Mouse (Mus musculus) fat pad, adult 2 months (tissue): ENCODE results near the gene Cttnbp2.
"Not testable (repeated sequence)": the region's sequence is repeated elsewhere in the genome, so short reads cannot be mapped to it uniquely, and the experiment has no call there.

Experiments used
- DNase-seq: peaks from one replicate; pipeline ENCODE4 v3.0.0-alpha.2; 2011; ENCODE audit warnings: low read depth, low spot score; ENCODE audit errors: extremely low read depth

The Cttnbp2 gene

DNA sequence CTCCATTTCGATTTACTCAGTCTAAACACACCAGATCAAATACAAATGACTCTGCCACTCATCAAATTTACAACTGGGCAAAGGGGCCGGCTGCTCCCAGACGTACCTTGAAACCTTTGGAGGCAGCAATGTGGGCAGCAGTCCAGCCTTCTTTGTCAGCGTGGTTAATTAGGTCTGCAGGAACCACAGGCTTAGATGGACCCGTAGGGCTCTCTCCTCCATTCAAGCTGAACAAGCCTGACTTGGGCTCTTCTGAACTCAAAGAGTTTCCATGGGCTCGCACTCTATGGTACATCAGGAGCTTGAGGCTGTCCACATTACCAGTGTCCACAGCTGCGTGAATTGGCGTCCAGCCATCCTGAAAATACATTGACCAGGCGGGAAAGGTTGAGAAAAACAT is 94.0 kb downstream of the Cttnbp2 start:
- no peak for DNase-seq

DNA sequence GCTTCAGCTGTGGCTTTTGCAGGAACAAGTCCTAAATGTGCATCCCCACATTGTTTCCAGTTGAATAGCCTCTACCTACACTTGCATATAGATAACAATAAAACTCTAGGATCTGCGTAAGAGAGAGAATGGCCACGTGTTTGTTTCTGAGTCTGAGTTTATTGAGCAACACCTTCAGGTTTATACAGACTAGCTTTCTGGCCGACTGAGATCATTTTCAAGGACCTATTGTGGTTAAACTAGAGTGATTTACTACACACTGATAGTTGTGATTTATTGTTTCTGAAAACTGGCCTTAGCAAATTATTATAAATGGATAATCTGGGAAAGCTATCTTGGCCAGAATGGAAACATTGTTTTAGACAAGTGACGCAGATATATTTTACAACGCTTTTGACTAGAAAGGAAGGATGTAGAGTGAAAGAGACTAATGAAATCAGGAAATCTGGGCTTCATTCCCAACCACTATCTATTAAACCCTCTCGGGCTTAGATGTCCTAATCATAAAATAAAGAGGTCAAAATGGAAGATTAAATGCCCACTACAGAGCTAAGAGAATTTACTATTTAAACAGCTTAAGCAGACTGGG is 96.7 kb downstream of the Cttnbp2 start:
- DNase-seq: no peak

DNA sequence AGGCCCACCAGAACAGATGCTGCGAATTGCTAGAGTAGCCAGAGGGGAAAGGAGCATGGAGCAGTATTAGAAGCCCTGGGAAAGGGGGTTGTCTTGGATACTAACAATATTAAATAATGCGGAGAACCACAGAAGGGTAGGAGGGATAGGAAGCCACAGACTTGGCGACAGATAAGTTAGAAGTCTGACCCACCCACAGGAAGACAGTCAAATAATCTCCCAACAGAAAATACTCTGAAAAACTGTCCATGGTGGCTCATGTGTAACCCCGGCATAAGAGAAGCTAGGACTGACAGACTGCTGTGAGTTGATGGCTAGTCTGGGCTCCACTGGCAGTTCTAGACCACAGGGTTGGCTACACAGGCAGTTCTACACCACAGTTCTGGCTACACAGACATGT is 98.7 kb downstream of the Cttnbp2 start:
- DNase-seq: no peak

DNA sequence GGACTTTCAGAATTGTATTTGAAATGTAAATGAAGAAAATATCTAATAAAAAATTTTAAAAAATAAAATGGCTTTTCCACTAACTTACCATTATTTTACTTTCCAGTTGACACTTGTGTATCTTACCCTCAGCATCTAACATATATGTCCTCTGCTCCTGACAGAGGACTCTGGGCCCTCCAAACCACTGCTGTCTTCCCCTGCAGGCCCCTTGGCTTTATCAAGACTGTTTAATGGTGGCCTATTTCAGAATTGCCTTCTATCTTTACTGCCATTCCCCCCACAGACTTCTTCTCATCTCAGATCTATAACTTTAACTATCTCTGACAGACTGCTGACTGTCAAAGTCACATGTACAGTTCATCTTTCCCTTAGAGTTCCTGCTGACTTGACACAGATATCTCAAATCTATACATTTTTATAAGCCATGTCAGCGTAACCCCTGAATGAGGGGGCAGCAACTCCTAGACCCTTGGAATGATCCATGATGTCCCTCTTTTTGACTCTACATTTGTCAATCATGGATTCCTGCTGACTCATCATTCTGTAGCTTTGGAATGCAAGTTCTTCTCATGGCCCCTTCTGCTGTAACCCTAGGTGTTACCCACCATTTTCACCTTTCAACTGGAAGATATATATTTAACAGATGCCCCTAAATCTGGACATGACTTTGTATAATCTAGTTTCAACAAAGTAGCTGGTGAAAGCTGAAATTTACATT is 103.0 kb downstream of the Cttnbp2 start:
- DNase-seq: no peak

DNA sequence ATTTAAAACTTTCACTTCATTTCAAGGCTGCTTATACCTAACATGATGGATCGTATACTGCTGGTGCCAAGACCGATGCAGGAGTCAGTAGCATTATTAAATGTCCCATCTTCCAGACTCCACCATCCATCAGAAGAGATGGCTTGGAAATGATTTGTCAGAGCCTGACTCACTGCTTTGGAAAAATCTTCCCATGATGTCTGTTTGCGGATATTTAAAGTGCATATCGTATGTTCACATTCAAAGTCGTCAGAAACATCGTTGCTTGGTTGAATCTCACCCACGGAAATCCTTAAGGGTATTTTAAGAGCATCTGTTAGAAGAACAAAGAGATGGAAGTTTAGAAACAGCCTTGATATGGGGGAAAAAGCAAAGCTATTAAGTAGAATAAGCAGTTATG is 106.2 kb downstream of the Cttnbp2 start:
- no peak for DNase-seq

DNA sequence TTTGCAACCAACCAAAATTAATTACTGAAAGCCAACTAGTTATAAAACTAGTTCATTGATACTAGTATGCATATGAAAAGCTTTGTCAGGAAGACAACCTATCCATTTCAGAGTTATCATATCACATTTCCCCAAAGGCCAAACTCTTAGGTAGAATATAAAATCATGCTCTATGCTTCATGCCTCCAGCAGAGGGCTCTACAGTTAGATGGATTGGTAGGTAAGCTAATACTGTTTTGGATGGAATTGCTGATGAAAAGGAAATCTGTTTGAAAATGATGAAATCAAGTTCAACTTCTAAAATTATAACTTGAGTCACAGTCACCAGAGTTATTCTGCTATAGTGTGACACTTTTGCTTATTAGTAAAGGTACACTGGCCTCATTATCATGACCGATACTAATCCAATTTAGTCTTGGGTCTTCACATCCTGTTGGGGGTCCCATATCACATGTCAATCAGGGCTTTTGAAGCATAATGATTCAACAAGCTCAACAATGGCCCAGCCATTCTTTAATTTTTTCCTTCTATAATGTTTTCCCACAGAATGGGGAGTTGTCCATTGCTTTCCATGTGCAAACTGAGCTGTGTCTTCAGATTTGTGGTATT is 113.5 kb downstream of the Cttnbp2 start:
- no peak for DNase-seq

DNA sequence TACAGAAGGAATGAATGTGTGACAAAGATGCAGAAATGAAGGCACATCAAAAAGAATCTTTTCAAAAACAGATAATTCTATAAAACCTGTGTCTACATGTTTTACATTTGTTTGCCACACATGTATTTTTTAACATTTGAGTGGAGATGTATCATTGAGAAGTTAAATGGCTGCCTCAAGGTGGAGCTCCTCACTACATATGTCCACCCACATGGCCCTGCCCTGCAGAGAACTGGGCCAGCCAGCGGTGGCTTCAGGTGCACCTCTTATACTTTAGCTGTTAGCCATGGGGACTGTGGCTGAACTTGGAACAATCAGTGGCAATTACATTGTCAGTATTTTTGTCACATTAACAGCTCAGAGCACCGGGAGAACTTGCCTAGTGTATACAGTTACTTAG is 133.3 kb downstream of the Cttnbp2 start:
- DNase-seq: no peak

DNA sequence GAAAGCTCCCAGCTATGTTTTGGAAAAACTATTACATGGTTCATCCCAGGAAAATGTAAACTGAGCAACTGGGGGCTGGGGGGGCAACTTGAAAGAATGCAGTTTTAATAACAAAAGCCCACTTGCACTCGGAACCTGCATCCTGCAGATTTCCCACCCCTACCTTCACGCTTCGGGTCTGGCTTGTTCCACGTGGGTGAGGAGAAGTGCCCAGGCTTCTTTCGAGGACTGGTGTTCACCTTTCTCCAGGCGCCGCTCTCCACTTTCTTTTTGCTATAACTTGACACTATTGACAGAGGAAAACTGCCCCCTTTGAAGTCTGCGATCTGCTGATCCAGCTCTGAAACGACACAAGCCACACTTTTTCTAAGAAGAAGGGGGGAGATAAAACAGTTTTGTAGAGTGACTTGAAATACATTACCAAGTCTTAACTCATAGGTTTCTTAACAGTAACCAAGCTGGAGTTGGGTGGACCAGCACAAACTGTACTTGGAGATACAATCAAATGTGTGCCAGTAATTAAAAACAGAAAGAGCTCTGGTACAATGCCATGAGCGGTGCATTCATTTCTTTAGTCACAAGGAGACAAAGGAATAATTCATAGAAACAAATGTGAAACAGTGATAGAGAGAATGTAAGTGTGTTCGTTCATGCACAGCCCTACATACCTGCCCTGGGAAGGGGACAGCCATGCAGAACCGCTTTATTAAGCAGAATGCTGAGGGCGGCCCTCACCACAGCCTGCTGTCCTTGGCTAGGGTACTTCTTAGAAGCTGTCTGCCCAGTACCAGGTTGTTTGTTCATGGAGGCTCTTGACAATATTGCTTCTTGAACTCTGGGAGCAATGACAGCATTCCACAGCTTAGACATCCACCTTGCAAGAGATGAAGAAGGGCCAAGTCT is 134.1 kb downstream of the Cttnbp2 start:
- no peak for DNase-seq

DNA sequence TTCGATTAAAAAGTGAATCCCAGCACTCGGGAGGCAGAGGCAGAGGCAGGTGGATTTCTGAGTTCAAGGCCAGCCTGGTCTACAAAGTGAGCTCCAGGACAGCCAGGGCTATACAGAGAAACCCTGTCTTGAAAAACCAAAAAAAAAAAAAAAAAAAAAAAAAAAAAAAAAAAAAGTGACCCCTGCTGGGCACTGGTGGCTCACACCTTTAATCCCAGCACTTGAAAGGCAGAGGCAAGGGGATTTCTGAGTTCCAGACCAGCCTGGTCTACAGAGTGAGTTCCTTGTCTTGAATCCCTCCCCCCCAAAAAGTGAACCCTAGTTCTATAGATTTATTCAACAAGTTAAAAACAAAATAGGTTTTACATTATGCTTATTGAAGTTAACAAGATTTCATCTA is 136.9 kb downstream of the Cttnbp2 start:
- not testable (repeated sequence) for DNase-seq

DNA sequence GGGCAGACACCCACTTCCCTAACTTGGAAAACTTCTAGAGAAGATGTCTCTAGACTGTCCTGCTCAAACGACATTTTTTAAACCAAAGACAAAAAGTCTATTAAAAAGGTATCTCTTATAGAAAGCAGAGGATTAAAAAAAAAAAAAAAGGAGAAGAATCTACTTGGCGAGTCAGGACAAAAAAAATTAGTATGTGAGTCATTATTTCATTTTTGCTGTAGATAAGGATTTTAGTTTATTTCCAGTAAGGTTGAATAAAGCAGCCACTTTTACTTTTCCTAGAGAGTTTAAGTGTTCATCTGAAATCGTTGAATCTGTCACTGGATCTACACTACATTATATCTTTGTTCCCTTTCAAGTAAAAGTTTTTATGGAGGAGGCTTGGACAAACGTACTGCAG is 139.9 kb downstream of the Cttnbp2 start:
- no peak for DNase-seq

DNA sequence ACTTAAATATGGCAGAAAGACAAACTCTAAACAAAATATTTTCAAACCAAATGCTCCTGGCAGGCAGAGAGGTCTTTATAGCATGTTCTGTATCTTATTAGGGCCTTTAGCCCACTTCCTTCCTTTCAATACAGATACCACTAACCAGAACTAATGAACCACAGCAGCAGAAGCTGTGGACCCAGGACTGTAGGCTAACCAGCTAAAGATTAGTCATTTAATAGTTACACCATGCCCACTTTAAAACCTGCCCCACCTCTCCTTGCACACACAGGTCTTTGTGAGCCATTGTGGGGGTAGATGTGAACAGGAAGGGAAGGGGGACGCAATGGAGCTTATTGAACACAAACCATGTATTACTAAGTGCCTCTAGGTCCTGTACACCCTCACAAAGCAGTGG is 141.0 kb downstream of the Cttnbp2 start:
- no peak for DNase-seq

DNA sequence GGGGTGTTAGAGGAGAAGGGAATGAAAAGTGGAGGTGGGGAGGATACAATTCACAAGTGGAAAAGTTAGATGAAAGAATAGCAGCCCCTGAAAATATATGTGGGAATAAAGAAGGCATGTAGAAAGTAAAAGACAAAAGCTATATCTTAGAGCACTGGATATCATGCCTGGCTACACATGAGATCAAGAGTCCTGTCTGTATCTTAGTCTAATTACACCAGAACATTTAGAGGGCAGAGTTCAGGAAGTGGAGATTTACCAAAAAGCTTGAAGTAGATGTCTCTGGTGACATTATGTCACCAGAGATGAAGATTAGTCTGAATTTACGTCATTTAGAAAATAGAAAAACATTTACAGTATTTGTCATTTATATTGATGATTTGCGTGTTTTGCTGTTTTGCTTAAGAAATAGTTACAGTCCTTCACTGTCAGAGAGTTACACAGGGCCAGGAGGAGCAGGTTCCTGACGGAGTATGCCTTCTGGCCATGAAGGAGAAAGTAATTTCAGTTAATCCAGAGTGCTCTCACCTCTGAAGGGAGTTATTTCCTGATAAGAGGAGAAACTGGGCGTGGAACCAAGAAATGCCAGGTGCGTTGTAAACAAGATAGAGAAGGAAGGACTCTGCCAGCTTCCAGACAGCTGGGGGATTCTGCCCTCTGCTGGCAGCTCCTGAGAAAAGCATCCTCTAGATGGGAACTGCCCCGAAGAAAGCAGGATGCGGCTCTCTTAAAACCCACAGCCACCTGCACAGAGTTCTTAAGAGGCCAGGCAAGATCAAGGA is 142.0 kb downstream of the Cttnbp2 start:
- peak; percentile 7 for DNase-seq

DNA sequence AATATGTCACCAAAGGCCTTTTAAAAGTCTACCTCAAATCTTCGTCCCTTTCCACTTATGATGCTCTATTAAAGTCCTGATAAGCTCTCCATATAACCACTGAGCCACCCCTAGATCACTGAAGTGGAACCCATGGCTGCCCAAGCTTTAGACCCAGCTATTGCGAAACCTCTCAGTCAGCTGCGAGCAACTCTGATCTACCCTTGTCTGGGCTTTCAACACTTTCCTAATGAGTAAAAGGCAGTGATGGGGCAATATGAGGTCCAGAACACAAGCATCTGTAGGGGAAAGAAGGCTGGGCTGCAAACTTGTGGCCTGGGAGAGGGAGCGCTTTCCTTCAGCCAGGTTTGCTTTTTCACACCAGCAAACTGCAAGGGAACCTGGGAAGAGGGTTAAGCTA is 144.9 kb downstream of the Cttnbp2 start:
- no peak for DNase-seq

DNA sequence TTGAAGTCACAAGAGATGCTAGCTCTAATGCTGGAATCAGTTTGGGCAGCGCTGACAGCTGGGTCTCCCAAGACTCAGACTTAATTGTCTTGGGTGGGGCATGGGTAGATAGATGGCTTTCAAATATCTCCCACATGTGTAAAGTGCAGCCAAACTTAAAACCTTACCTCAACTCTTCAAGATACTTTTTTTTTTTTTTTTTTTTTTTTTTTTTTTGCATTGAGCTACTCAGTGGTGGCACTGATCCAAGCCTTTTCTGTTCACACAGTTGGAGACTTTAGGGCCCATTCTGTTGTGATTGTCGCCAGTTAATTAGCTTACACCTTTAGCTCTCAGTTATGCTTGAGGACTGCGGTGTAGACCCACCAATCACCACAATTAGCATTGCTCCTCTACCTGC is 145.6 kb downstream of the Cttnbp2 start:
- DNase-seq: no peak

DNA sequence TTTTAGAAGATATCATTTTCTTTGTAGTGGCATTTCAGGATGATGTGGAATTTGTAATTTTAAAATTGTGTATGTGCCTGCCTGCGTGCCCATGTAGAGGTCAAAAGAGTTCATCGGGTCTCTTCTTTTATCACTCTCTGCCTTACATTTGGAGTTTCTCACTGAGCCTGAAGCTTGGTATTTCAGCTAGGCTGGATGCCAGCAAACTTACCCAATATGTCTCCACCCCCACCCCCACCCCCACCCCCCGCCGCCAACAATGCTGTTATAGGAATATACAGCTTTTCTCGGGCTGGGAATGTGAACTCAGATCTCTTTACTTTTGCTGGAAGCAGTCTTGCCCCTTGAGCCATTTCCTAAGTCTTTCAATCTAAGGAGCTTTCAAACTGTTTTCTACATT is 152.4 kb downstream of the Cttnbp2 start:
- no peak for DNase-seq

DNA sequence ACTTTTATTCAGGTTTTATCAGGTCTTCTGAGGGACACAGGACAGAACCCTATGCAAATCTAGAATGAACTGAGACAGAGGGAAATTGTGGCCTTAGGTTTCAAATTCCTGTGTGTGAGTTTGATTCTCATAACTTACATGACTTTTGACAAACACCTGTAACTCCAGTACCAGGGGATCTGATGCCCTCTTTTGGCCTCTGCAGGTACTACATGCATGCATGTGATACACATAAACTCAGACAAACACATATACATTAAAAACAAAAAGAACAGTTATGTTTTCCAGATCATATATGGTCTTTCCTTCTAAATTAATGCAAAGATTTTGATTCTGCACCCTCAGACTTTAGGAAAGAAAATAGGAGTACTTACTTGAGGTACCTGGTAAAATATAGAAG is 153.7 kb downstream of the Cttnbp2 start:
- DNase-seq: no peak

DNA sequence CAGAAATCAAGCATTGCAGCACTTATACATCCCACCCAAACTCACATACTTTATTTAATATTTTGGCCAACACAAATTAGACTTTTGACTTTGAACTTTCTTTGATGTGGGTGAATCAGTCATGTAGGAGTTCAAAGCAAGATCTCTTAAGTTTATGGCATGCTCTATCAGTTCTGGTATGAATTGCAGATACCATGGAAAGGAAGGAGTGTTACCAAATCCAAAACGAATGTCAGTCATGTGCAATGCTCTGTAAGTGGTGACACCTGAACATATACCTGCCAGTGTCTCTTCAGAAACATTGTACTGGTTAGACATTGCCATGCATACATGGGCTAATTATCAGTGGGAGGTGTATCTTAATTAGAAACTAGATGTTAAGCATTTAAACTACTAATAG is 154.5 kb downstream of the Cttnbp2 start:
- DNase-seq: no peak

DNA sequence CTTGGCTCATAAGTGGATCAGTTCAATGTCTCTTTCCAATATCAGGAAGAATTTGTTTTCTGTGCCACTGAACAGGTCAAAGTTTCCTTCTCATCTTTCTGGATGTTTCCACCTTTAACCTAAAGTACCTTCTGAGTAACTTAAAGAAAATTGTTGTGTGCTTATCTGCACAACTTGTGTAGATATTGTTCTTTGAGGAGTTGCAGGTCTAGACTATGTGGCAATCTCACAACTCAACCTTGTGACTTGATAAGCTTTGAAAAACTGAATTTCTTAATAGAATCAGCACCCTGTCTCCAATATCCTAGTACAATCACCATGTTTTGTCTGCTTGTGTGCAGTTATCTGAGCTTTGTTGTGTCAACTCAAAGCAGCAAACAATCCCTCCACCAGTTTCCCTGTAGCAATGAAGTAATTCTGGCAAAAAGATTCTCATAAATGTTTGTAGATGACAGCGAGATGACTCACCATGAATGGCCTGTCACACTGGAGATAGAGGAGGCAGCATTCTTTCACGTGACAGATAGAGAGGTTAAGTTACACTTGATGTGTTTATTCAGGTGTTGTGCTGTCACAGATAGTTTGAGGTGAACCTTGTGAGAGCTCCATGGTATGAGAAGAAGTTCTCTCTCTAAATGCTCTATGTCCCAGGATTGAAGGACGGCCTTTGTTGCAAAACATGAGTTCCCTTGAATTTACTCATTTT is 165.3 kb downstream of the Cttnbp2 start:
- DNase-seq: no peak

DNA sequence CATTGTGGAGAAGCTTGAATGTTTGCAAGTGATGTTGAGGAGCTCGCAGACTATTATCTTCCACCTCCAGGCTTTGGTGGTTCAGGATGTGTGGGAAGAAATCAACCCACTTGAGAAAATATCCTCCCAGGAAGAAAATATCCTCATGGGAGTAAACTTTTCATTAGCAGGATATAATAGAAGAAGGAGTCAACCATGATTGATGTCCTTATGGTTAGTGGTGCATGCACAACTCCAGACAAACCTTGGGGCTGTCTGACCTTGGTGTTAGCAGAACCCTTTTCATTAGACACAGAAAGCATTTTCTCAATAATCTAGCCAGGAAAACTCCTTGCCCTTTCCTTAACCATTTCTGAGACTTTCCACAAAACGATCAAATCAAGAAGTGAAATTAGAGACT is 170.4 kb downstream of the Cttnbp2 start:
- DNase-seq: no peak

DNA sequence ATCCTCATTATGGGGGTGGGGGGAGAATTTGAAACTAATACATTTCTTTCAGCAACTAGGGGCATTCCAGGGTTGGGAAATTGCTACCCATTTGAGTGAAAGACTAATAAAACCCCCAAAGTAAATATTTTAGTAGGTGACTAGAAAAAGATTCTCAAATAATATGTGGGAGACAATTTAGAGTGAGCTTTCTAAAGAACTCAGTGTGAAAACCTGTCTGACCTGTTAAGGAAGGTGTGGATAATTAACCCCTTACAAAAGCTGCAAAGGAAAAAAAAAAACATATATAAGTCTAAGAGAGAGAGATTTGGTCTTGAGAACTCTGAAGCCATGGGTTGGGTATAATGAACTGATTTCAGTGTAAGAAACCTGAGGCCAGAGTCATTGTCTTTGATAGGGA is 176.3 kb downstream of the Cttnbp2 start:
- DNase-seq: no peak
